Mouse (Mus musculus): ENCODE measurements at regions not wholly inside any gene's neighbourhood (a gene's known extent, or its start where the extent isn't known, plus 50 kb on each side); places are given as distances from the start of the nearest gene placed in this dataset.

GRCm38 (mm10) chr1:108339827-108340226 lies 750.0 kb downstream of the Serpinb8 start:
- 77% methylated on average over 1 of the region's 1 CpGs for WGBS
- Histone ChIP-seq H3K9me3 (ENCODE audit: control insufficient read depth) (no peaks in the 10 kb centered on the region), H3K36me3 (ENCODE audit: control insufficient read depth, insufficient read depth) (no peaks in the 10 kb centered on the region), H3K4me3 (ENCODE audit: low read depth, low read length) (no peak overlapping the region), H3K4me1 (replicated peaks; ENCODE audit: control insufficient read depth, insufficient read depth, low read length) (no peaks in the 10 kb centered on the region), H3K27ac (ENCODE audit: low read depth, low read length) (no peak overlapping the region), H3K4me2 (replicated peaks; ENCODE audit: low read depth) (no peak overlapping the region), H3K9ac (ENCODE audit: low read depth, low read length) (no peak overlapping the region), H3K27me3 (replicated peaks; ENCODE audit: control insufficient read depth, insufficient read depth, low read length) (no peaks in the 10 kb centered on the region)
- no peak for ATAC-seq
- TF ChIP-seq CTCF (IDR thresholded peaks at IDR 0.05; ENCODE audit: low read depth), result no peak

GRCm38 (mm10) chr1:108341352-108341751 lies 751.5 kb downstream of the Serpinb8 start:
- ATAC-seq, result no peak
- TF ChIP-seq CTCF (IDR thresholded peaks at IDR 0.05; ENCODE audit: low read depth), result no peak
- H3K9ac ChIP-seq (ENCODE audit: low read depth, low read length), result no peak overlapping the region
- H3K4me2 ChIP-seq (replicated peaks; ENCODE audit: low read depth), result no peak overlapping the region
- no peak overlapping the region for H3K4me3 ChIP-seq (ENCODE audit: low read depth, low read length)
- H3K36me3 ChIP-seq (ENCODE audit: control insufficient read depth, insufficient read depth), result no peaks in the 10 kb centered on the region
- H3K27ac ChIP-seq (ENCODE audit: low read depth, low read length), result no peak overlapping the region
- no peaks in the 10 kb centered on the region for H3K4me1 ChIP-seq (replicated peaks; ENCODE audit: control insufficient read depth, insufficient read depth, low read length)
- H3K9me3 ChIP-seq (ENCODE audit: control insufficient read depth), result no peaks in the 10 kb centered on the region
- 69% methylated on average over 1 of the region's 1 CpGs for WGBS
- no peaks in the 10 kb centered on the region for H3K27me3 ChIP-seq (replicated peaks; ENCODE audit: control insufficient read depth, insufficient read depth, low read length)

GRCm38 (mm10) chr1:108363788-108364187 lies 774.0 kb downstream of the Serpinb8 start:
- ATAC-seq, result no peak
- 70% methylated on average over 2 of the region's 2 CpGs for WGBS
- TF ChIP-seq CTCF (IDR thresholded peaks at IDR 0.05; ENCODE audit: low read depth), result no peak

GRCm38 (mm10) chr1:108369904-108370600 lies 780.2 kb downstream of the Serpinb8 start:
- no peaks in the 10 kb centered on the region for H3K9me3 ChIP-seq (ENCODE audit: control insufficient read depth)
- TF ChIP-seq CTCF (IDR thresholded peaks at IDR 0.05; ENCODE audit: low read depth), result no peak
- no peaks in the 10 kb centered on the region for H3K36me3 ChIP-seq (ENCODE audit: control insufficient read depth, insufficient read depth)
- H3K4me3 ChIP-seq (ENCODE audit: low read depth, low read length), result no peak overlapping the region
- H3K4me1 ChIP-seq (replicated peaks; ENCODE audit: control insufficient read depth, insufficient read depth, low read length), result no peaks in the 10 kb centered on the region
- no peaks in the 10 kb centered on the region for H3K27me3 ChIP-seq (replicated peaks; ENCODE audit: control insufficient read depth, insufficient read depth, low read length)
- no peak overlapping the region for H3K27ac ChIP-seq (ENCODE audit: low read depth, low read length)
- H3K4me2 ChIP-seq (replicated peaks; ENCODE audit: low read depth), result no peak overlapping the region
- no peak overlapping the region for H3K9ac ChIP-seq (ENCODE audit: low read depth, low read length)
- 70% methylated on average over 3 of the region's 3 CpGs for WGBS
- ATAC-seq, result no peak

More at GRCm38 (mm10) chr1:108363788-108364187, 774.0 kb downstream of the Serpinb8 start:
- H3K4me3 ChIP-seq (ENCODE audit: low read depth, low read length), result no peak overlapping the region
- H3K36me3 ChIP-seq (ENCODE audit: control insufficient read depth, insufficient read depth), result no peaks in the 10 kb centered on the region
- H3K9ac ChIP-seq (ENCODE audit: low read depth, low read length), result no peak overlapping the region
- H3K9me3 ChIP-seq (ENCODE audit: control insufficient read depth), result no peaks in the 10 kb centered on the region
- H3K27ac ChIP-seq (ENCODE audit: low read depth, low read length), result no peak overlapping the region
- H3K27me3 ChIP-seq (replicated peaks; ENCODE audit: control insufficient read depth, insufficient read depth, low read length), result no peaks in the 10 kb centered on the region
- H3K4me2 ChIP-seq (replicated peaks; ENCODE audit: low read depth), result no peak overlapping the region
- H3K4me1 ChIP-seq (replicated peaks; ENCODE audit: control insufficient read depth, insufficient read depth, low read length), result no peaks in the 10 kb centered on the region

- H3K9me3 ChIP-seq (ENCODE audit: control insufficient read depth), result no peaks in the 10 kb centered on the region
- H3K4me2 ChIP-seq (replicated peaks; ENCODE audit: low read depth), result no peak overlapping the region
- ATAC-seq, result no peak
- no peaks in the 10 kb centered on the region for H3K36me3 ChIP-seq (ENCODE audit: control insufficient read depth, insufficient read depth)
- H3K4me3 ChIP-seq (ENCODE audit: low read depth, low read length), result no peak overlapping the region
- no peak overlapping the region for H3K9ac ChIP-seq (ENCODE audit: low read depth, low read length)
- H3K4me1 ChIP-seq (replicated peaks; ENCODE audit: control insufficient read depth, insufficient read depth, low read length), result no peaks in the 10 kb centered on the region
- H3K27ac ChIP-seq (ENCODE audit: low read depth, low read length), result no peak overlapping the region
- TF ChIP-seq CTCF (IDR thresholded peaks at IDR 0.05; ENCODE audit: low read depth), result no peak
- no peaks in the 10 kb centered on the region for H3K27me3 ChIP-seq (replicated peaks; ENCODE audit: control insufficient read depth, insufficient read depth, low read length)
Observed at GRCm38 (mm10) chr1:108389930-108390329, 800.1 kb downstream of the Serpinb8 start.

- Histone ChIP-seq H3K27me3 (replicated peaks; ENCODE audit: control insufficient read depth, insufficient read depth, low read length) (no peaks in the 10 kb centered on the region), H3K4me2 (replicated peaks; ENCODE audit: low read depth) (no peak overlapping the region), H3K36me3 (ENCODE audit: control insufficient read depth, insufficient read depth) (no peaks in the 10 kb centered on the region), H3K9me3 (ENCODE audit: control insufficient read depth) (no peaks in the 10 kb centered on the region), H3K27ac (ENCODE audit: low read depth, low read length) (no peak overlapping the region), H3K4me1 (replicated peaks; ENCODE audit: control insufficient read depth, insufficient read depth, low read length) (no peaks in the 10 kb centered on the region), H3K4me3 (ENCODE audit: low read depth, low read length) (no peak overlapping the region), H3K9ac (ENCODE audit: low read depth, low read length) (no peak overlapping the region)
- no peak for TF ChIP-seq CTCF (IDR thresholded peaks at IDR 0.05; ENCODE audit: low read depth)
- 82% methylated on average over 3 of the region's 3 CpGs for WGBS
- no peak for ATAC-seq
Observed at GRCm38 (mm10) chr1:108390497-108390896, 800.7 kb downstream of the Serpinb8 start.

- Histone ChIP-seq H3K4me1 (replicated peaks; ENCODE audit: control insufficient read depth, insufficient read depth, low read length) (no peaks in the 10 kb centered on the region), H3K9ac (ENCODE audit: low read depth, low read length) (no peak overlapping the region), H3K9me3 (ENCODE audit: control insufficient read depth) (no peaks in the 10 kb centered on the region), H3K4me3 (ENCODE audit: low read depth, low read length) (no peak overlapping the region), H3K36me3 (ENCODE audit: control insufficient read depth, insufficient read depth) (no peaks in the 10 kb centered on the region), H3K4me2 (replicated peaks; ENCODE audit: low read depth) (no peak overlapping the region), H3K27me3 (replicated peaks; ENCODE audit: control insufficient read depth, insufficient read depth, low read length) (no peaks in the 10 kb centered on the region), H3K27ac (ENCODE audit: low read depth, low read length) (no peak overlapping the region)
- TF ChIP-seq CTCF (IDR thresholded peaks at IDR 0.05; ENCODE audit: low read depth), result no peak
- ATAC-seq, result no peak
Observed at GRCm38 (mm10) chr1:108439845-108440244, 850.0 kb downstream of the Serpinb8 start.
